Mouse (Mus musculus) B cell, adult 67 days (primary cell): ENCODE measurements around the gene Kmt2d. TPM values are rescaled to one million over a fixed set of nuclear protein-coding genes. Genes with fewer than 3 reads are reported as not detected.

Experiments
- total RNA-seq, 2 experiments: library from RNA; stranded (reverse); gene quantifications; 4 replicates each; pipeline ENCODE4 v1.2.4; 2023

The Kmt2d gene
- 100 to 1,000 TPM; 192 to 206 TPM for total RNA-seq

GRCm38 (mm10) chr15:98871070-98871915, at the start of gene Kmt2d:
Gene Kmt2d (minus strand): TSS chr15:98871204.

GRCm38 (mm10) chr15:98917538-98918498, 46.8 kb upstream of the Kmt2d start, which contains the start of gene Lmbr1l:
Gene Lmbr1l (minus strand): TSS chr15:98918231.

GRCm38 (mm10) chr15:98897928-98898800, 27.2 kb upstream of the Kmt2d start, which contains the start of gene Dhh:
Gene Dhh (minus strand): TSS chr15:98898540.

GRCm38 (mm10) chr15:98893940-98894745, 23.1 kb upstream of the Kmt2d start, which contains the start of gene Rhebl1:
Gene Rhebl1 (minus strand): TSS chr15:98894540.

GRCm38 (mm10) chr15:98830736-98831683, 40.0 kb downstream of the Kmt2d start, which contains the start of gene Prkag1:
Gene Prkag1 (minus strand): TSS chr15:98831521.

GRCm38 (mm10) chr15:98809390-98809789, 61.6 kb downstream of the Kmt2d start, which contains the start of gene Ddn:
Gene Ddn (minus strand): TSS chr15:98809490.

GRCm38 (mm10) chr15:98789661-98790535, 81.1 kb downstream of the Kmt2d start, which contains the start of gene Wnt1:
Gene Wnt1 (plus strand): TSS chr15:98789857.

Other genes with a start within 250 kb of the Kmt2d start
- not detected for gene Cacnb3, start 240.4 kb downstream of the Kmt2d start, total RNA-seq
- 100 to 1,000 TPM; 134 to 152 TPM for gene Ddx23, start 208.3 kb downstream of the Kmt2d start, total RNA-seq
- not detected for gene Rnd1, start 193.7 kb downstream of the Kmt2d start, total RNA-seq
- gene Ccdc65, start 163.0 kb downstream of the Kmt2d start, total RNA-seq = not detected
- gene Fkbp11, start 143.0 kb downstream of the Kmt2d start, total RNA-seq = 10 to 100 TPM; 24.6 to 26.6 TPM
- 10 to 100 TPM; 89.5 to 91.6 TPM for gene Arf3, start 108.0 kb downstream of the Kmt2d start, total RNA-seq
- under 1 TPM; 0.83 to 0.87 TPM for gene Wnt10b, start 93.1 kb downstream of the Kmt2d start, total RNA-seq
- not detected for gene Wnt1, start 81.3 kb downstream of the Kmt2d start, total RNA-seq
- gene Ddn, start 61.7 kb downstream of the Kmt2d start, total RNA-seq = under 1 TPM; 0.23 to 0.30 TPM
- gene Prkag1, start 39.7 kb downstream of the Kmt2d start, total RNA-seq = 10 to 100 TPM; 76.9 to 79.0 TPM
- gene Rhebl1, start 23.3 kb upstream of the Kmt2d start, total RNA-seq = 10 to 100 TPM; 19.5 to 22.6 TPM
- gene Dhh, start 27.3 kb upstream of the Kmt2d start, total RNA-seq = under 1 TPM in 1 of 2 experiments, not detected in 1; 0.65 TPM
- gene Lmbr1l, start 47.0 kb upstream of the Kmt2d start, total RNA-seq = 100 to 1,000 TPM; 266 to 275 TPM
- gene Tuba1b, start 63.4 kb upstream of the Kmt2d start, total RNA-seq = 100 to 1,000 TPM; 145 to 154 TPM
- not detected for gene Gm49450, start 82.3 kb upstream of the Kmt2d start, total RNA-seq
- gene Tuba1a, start 82.5 kb upstream of the Kmt2d start, total RNA-seq = 100 to 1,000 TPM in 1 of 2 experiments, 10 to 100 TPM in 1; 83.7 to 117 TPM
- 10 to 100 TPM; 53.7 to 71.4 TPM for gene Tuba1c, start 158.7 kb upstream of the Kmt2d start, total RNA-seq
- gene Prph, start 184.0 kb upstream of the Kmt2d start, total RNA-seq = not detected
- gene Troap, start 203.4 kb upstream of the Kmt2d start, total RNA-seq = under 1 TPM; 0.23 to 0.42 TPM
- gene C1ql4, start 216.6 kb upstream of the Kmt2d start, total RNA-seq = not detected
- not detected for gene Dnajc22, start 222.0 kb upstream of the Kmt2d start, total RNA-seq